Mouse (Mus musculus) right cerebral cortex, postnatal 36 days (tissue): Measurements from ENCODE around the gene Armc7.

ENCODE experiments used
- DNase-seq, 2 experiments: peaks; one replicate each; pipeline ENCODE4 v3.0.0; 2022; ENCODE audit warnings: low spot score in 2 of 2, mixed read lengths in 1 of 2

Gene Armc7

GRCm38 (mm10) chr11:115475025-115475757 is at the start of gene Armc7:
TSS of gene Armc7 (plus strand) at chr11:115475667.
- DNase-seq, result peak; percentile 88 to 92

GRCm38 (mm10) chr11:115425671-115426070 is 49.8 kb upstream of the Armc7 start:
- DNase-seq, result no peak

- DNase-seq, result peak; percentile 52 to 62
Observed at GRCm38 (mm10) chr11:115427482-115428331, 47.8 kb upstream of the Armc7 start.

- DNase-seq, result no peak
Observed at GRCm38 (mm10) chr11:115429307-115429706, 46.2 kb upstream of the Armc7 start.

- no peak for DNase-seq
Observed at GRCm38 (mm10) chr11:115430561-115430960, 44.9 kb upstream of the Armc7 start.

GRCm38 (mm10) chr11:115432814-115433213 is 42.7 kb upstream of the Armc7 start:
- no peak for DNase-seq

GRCm38 (mm10) chr11:115433342-115433741 is 42.1 kb upstream of the Armc7 start:
- no peak for DNase-seq

- DNase-seq, result no peak
Observed at GRCm38 (mm10) chr11:115435596-115436337, 39.7 kb upstream of the Armc7 start.

GRCm38 (mm10) chr11:115437571-115438122 is 37.8 kb upstream of the Armc7 start:
- peak; percentile 41 to 62 for DNase-seq

- no peak for DNase-seq
Observed at GRCm38 (mm10) chr11:115439326-115439725, 36.1 kb upstream of the Armc7 start.

GRCm38 (mm10) chr11:115439906-115440595 is 35.4 kb upstream of the Armc7 start, which contains the start of gene Trim80:
TSS of gene Trim80 (plus strand) at chr11:115440545.
- DNase-seq, result no peak

GRCm38 (mm10) chr11:115441417-115441816 is 34.0 kb upstream of the Armc7 start:
- no peak for DNase-seq

- DNase-seq, result no peak
Observed at GRCm38 (mm10) chr11:115446906-115447305, 28.6 kb upstream of the Armc7 start.

GRCm38 (mm10) chr11:115447321-115447885 is 28.1 kb upstream of the Armc7 start:
- no peak for DNase-seq

GRCm38 (mm10) chr11:115448075-115448474 is 27.4 kb upstream of the Armc7 start:
- DNase-seq, result no peak

- DNase-seq, result no peak
Observed at GRCm38 (mm10) chr11:115448998-115449397, 26.5 kb upstream of the Armc7 start.

GRCm38 (mm10) chr11:115450176-115450575 is 25.3 kb upstream of the Armc7 start:
- DNase-seq, result no peak

- DNase-seq, result no peak
Observed at GRCm38 (mm10) chr11:115451781-115452241, 23.7 kb upstream of the Armc7 start.

- DNase-seq, result no peak
Observed at GRCm38 (mm10) chr11:115452281-115452860, 23.1 kb upstream of the Armc7 start.

- no peak for DNase-seq
Observed at GRCm38 (mm10) chr11:115453306-115453705, 22.2 kb upstream of the Armc7 start.
